ENCODE assay signal across 8 mouse cellular contexts in the genomic region with DNA sequence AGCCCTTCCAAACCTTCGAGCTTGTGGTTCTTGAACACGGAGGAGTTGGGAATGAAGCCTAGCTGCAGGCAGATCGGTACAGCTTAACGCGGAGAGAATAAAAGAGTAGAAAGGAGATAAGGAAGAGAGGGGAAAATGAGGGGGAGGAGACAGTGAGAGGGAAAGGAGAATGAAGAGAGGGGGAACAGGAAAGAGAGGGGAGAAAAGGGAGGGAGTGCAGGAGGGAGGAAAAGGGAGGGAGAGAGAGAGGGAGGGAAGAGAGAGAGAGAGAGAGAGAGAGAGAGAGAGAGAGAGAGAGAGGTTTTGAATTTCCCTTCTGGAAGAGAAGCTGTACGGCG. TPM values are rescaled to one million over a fixed set of nuclear protein-coding genes. Genes with fewer than 3 reads are reported as not detected.
DNase-seq lines count a peak whose midpoint lies in the region; ATAC-seq and TF ChIP-seq lines count a peak whose summit lies in the region.

A gene (plus strand): TSS at position 301 of the 338 bp plus-strand sequence.

- 2% methylated on average over 7 of the region's 7 CpGs for WGBS in heart, embryonic 10.5 days
- WGBS in forebrain, embryonic 15.5 days = 1% methylated on average over 6 of the region's 7 CpGs
- WGBS in limb, embryonic 14.5 days = 3% methylated on average over 7 of the region's 7 CpGs

- ATAC-seq in forebrain, embryonic 15.5 days (replicated peaks) = peak; percentile 14
- no peak for ATAC-seq in limb, embryonic 14.5 days (ENCODE audit: low FRiP score, low read depth)
- no peak for ATAC-seq in erythroblast, adult 5-6 weeks (replicated peaks; ENCODE audit: low FRiP score, poor library complexity, severe bottlenecking)
- ATAC-seq in cerebellum, adult (ENCODE audit: insufficient number of reproducible peaks, low FRiP score, low TSS enrichment) = no peak

- no peak within 1 kb of the TSS for H3K9ac ChIP-seq in ES-Bruce4 (ENCODE audit: low read depth, poor library complexity, severe bottlenecking)
- H3K9ac ChIP-seq in forebrain, embryonic 15.5 days (replicated peaks) = peak within 1 kb of the TSS; percentile 66
- H3K9ac ChIP-seq in limb, embryonic 14.5 days (ENCODE audit: low read depth, low read length, severe bottlenecking) = no peak within 1 kb of the TSS

- H3K9me3 ChIP-seq in heart, embryonic 10.5 days = no peaks in the 10 kb centered on the region
- no peaks in the 10 kb centered on the region for H3K9me3 ChIP-seq in ES-Bruce4 (replicated peaks; ENCODE audit: control insufficient read depth, insufficient read depth, low read length, poor library complexity, severe bottlenecking)
- H3K9me3 ChIP-seq in forebrain, embryonic 15.5 days = no peaks in the 10 kb centered on the region
- no peaks in the 10 kb centered on the region for H3K9me3 ChIP-seq in limb, embryonic 14.5 days (ENCODE audit: control insufficient read depth, low read length)

- DNase-seq in heart, embryonic 10.5 days (ENCODE audit: low spot score) = no peak
- no peak for DNase-seq in heart, adult 11 months
- DNase-seq in limb, embryonic 14.5 days (ENCODE audit: low spot score) = no peak
- DNase-seq in urinary bladder, postnatal 25 days (ENCODE audit: low spot score) = no peak

- no peak within 1 kb of the TSS for H3K27ac ChIP-seq in heart, embryonic 10.5 days
- H3K27ac ChIP-seq in ES-Bruce4 (ENCODE audit: insufficient read depth, low read length) = no peak within 1 kb of the TSS
- H3K27ac ChIP-seq in forebrain, embryonic 15.5 days (replicated peaks) = peak within 1 kb of the TSS; percentile 92
- H3K27ac ChIP-seq in limb, embryonic 14.5 days (replicated peaks; ENCODE audit: low read depth, low read length) = no peak within 1 kb of the TSS

- no peak for TF ChIP-seq CTCF in ES-Bruce4 (IDR thresholded peaks at IDR 0.05; ENCODE audit: low read depth, low read length)

- peaks cover 23% of the 10 kb centered on the region for H3K4me1 ChIP-seq in heart, embryonic 10.5 days
- H3K4me1 ChIP-seq in ES-Bruce4 (ENCODE audit: control insufficient read depth, insufficient read depth, low read length) = no peaks in the 10 kb centered on the region
- H3K4me1 ChIP-seq in forebrain, embryonic 15.5 days = peaks cover 51% of the 10 kb centered on the region
- H3K4me1 ChIP-seq in limb, embryonic 14.5 days (ENCODE audit: control insufficient read depth, insufficient read depth, low read length) = peaks cover 15% of the 10 kb centered on the region

- H3K27me3 ChIP-seq in heart, embryonic 10.5 days (ENCODE audit: insufficient read depth, poor library complexity, severe bottlenecking) = peaks cover 72% of the 10 kb centered on the region
- H3K27me3 ChIP-seq in ES-Bruce4 (ENCODE audit: control insufficient read depth, insufficient read depth, low read length, poor library complexity, severe bottlenecking) = no peaks in the 10 kb centered on the region
- H3K27me3 ChIP-seq in forebrain, embryonic 15.5 days = no peaks in the 10 kb centered on the region
- peaks cover 12% of the 10 kb centered on the region for H3K27me3 ChIP-seq in limb, embryonic 14.5 days (ENCODE audit: control insufficient read depth, insufficient read depth, low read length)

- no peak for TF ChIP-seq POLR2A in ES-Bruce4 (IDR thresholded peaks at IDR 0.05; ENCODE audit: insufficient read depth, low read length)
- TF ChIP-seq POLR2A in limb, embryonic 14.5 days (IDR thresholded peaks at IDR 0.05; ENCODE audit: borderline replicate concordance, extremely low read depth, insufficient read depth, insufficient read length) = no peak

- peak within 1 kb of the TSS; percentile 72 for H3K4me2 ChIP-seq in forebrain, embryonic 15.5 days (replicated peaks)
- peak within 1 kb of the TSS; percentile 56 for H3K4me2 ChIP-seq in limb, embryonic 14.5 days (replicated peaks; ENCODE audit: low read depth, low read length, severe bottlenecking)

- TF ChIP-seq EP300 in ES-Bruce4 (IDR thresholded peaks at IDR 0.05; ENCODE audit: insufficient read depth, low read depth, low read length) = no peak

- no peaks in the 10 kb centered on the region for H3K36me3 ChIP-seq in heart, embryonic 10.5 days
- no peaks in the 10 kb centered on the region for H3K36me3 ChIP-seq in ES-Bruce4 (ENCODE audit: control insufficient read depth, insufficient read depth, low read length, poor library complexity, severe bottlenecking)
- no peaks in the 10 kb centered on the region for H3K36me3 ChIP-seq in forebrain, embryonic 15.5 days
- H3K36me3 ChIP-seq in limb, embryonic 14.5 days (ENCODE audit: control insufficient read depth, insufficient read depth, low read length) = no peaks in the 10 kb centered on the region

- peak within 1 kb of the TSS; percentile 51 for H3K4me3 ChIP-seq in heart, embryonic 10.5 days
- H3K4me3 ChIP-seq in ES-Bruce4 (ENCODE audit: low read depth, low read length) = peak within 1 kb of the TSS; percentile 53
- peak within 1 kb of the TSS; percentile 54 for H3K4me3 ChIP-seq in forebrain, embryonic 15.5 days
- peak within 1 kb of the TSS; percentile 26 for H3K4me3 ChIP-seq in limb, embryonic 14.5 days (replicated peaks; ENCODE audit: low read length)

RNA-seq across cellular contexts. Expression of the gene that starts here (rescaled TPM):
- 2.5 and 3.0 TPM in 2 replicates for polyA plus RNA-seq in heart, embryonic 10.5 days (2016; fragmentation: Nextera tagmentation; extraction: Ambion mirVana)
- polyA plus RNA-seq in ES-Bruce4 (2011; ENCODE audit: insufficient read depth, insufficient read length, low read depth, missing spikeins) = 1.9 and 2.0 TPM in 2 replicates
- polyA plus RNA-seq in forebrain, embryonic 15.5 days (2015; fragmentation: Nextera tagmentation; extraction: Ambion mirVana) = 26.8 and 30.2 TPM in 2 replicates
- 10.8 and 10.9 TPM in 2 replicates for polyA plus RNA-seq in limb, embryonic 14.5 days (2012; rRNA removed)
- 5.5 and 7.1 TPM in 2 replicates for polyA plus RNA-seq in limb, embryonic 14.5 days (2014; fragmentation: Nextera tagmentation; extraction: Ambion mirVana)
- not detected in 2 replicates for total RNA-seq in erythroblast, adult 5-6 weeks (2015; ENCODE audit: low replicate concordance)
- 0.34 TPM in 1 of 2 replicates, not detected in the other for total RNA-seq in erythroblast, adult 5-6 weeks (2017; ENCODE audit: low replicate concordance)
